Mouse (Mus musculus): Measurements from ENCODE around the gene Mst1r. TPM values are rescaled to one million over a fixed set of nuclear protein-coding genes. Genes with fewer than 3 reads are reported as not detected.

The Mst1r gene
- 1 to 10 TPM; 2.2 to 3.6 TPM for total RNA-seq (2021)

- DNase-seq, result no peak
- intact Hi-C loops (cut with DNase I), result no loop called here
Observed at GRCm38 (mm10) chr9:107906252-107906966, at the start of gene Mst1r. Gene Mst1r (plus strand): TSS chr9:107906873.

DNA sequence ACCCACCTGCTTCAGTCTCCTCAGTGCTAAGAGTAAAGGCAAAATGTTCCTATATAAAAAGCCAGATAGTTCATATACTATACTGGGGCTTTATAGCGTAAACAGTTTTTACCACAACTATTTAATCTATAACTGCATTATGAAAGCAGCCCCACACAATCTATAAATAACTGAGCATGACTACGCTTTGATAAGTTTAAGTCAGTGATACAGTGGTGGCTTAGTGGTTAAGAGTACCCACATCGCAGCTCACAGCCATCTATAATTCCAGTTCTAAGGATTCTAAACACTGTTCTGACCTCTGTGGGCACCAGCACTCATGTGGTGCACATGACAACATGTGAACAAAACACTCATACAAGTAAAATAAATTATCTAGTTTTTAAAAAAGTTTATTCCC, 48.3 kb upstream of the Mst1r start:
- intact Hi-C loops (cut with DNase I), result no loop called here
- DNase-seq, result no peak

GRCm38 (mm10) chr9:107864493-107864892, 42.2 kb upstream of the Mst1r start:
- intact Hi-C loops (cut with DNase I), result no loop called here
- DNase-seq, result no peak

- DNase-seq, result no peak
- intact Hi-C loops (cut with DNase I), result no loop called here
Observed at GRCm38 (mm10) chr9:107866081-107866480, 40.6 kb upstream of the Mst1r start.

GRCm38 (mm10) chr9:107872350-107873098, 34.1 kb upstream of the Mst1r start:
- intact Hi-C loops (cut with DNase I), result no loop called here
- DNase-seq, result peak; percentile 96

DNA sequence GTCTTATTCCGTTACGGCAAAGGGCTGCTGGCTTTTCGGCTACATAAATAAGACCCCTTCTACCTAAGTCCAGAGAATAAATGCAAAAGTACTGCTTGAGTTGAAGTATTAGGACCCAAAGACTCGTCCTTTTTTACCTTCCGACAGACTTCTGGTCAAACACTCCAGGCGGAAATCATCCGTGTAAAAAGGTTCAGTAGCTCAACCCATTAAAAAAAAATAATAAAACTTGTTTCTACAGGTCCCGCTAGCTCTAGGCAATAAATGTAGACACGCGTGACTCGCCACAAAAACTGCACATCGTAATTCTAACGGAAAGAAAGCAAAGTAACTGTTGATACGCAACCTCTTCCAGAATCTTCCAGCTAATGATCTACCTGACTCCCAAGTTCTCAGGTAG, 33.5 kb upstream of the Mst1r start, which contains the start of gene Rbm6:
TSS of gene Rbm6 (minus strand) at position 101 of the 400 bp plus-strand sequence.
- no peak for DNase-seq
- intact Hi-C loops (cut with DNase I), result no loop called here

DNA sequence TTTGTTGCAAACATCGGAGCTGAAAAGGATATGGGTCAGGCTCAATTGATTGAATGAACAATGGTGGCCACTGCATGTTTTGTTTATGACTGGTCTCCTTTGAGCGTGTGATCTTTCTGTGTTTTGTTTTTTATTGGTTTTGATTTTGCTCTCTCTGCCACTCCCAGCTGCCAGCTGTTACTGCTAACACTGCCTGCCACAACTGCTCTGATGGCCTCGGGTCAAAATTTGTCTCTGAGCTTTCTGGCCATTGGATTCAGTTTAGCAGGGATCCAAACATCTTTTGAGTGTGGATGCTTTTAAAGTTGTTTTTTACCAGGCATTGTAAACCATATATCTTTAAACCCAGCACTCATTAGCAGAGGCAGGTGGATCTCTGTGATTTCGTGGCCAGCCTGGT, 26.3 kb upstream of the Mst1r start:
- intact Hi-C loops (cut with DNase I), result no loop called here
- no peak for DNase-seq

- peak; percentile 79 for DNase-seq
- intact Hi-C loops (cut with DNase I), result no loop called here
Observed at GRCm38 (mm10) chr9:107887804-107888266, 18.8 kb upstream of the Mst1r start, which contains the start of gene Mon1a. Gene Mon1a (plus strand): TSS chr9:107888151.

DNA sequence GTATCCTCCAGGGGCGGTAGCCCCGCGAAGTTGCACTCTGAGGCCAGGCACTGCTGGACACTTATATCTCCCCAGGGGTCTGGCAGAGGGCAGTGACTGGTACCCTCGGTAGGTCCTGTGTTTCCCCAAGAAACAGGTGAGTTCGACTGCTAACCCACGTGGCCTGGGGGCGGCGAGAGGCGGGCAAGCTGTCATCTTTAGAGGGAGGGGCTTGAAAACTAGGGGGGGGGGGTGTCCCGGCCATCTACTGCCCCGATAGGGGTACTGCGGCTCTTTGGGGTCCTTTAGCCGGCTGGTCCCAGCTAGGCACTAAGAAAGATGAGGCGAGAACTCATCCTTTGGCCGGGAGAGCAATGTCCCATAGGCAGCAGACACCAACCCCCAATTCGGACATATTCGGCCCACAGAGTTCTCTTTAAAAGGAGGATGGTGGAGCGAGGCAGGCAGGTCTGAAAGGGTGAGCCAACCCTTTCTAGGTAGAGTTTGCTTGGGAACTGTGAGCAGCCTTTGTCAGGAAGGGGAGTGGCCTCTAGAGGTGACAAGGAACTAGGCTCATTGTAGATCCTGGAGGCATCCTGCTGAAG, 18.3 kb upstream of the Mst1r start:
- intact Hi-C loops (cut with DNase I), result no loop called here
- DNase-seq, result peak; percentile 71

- no peak for DNase-seq
- intact Hi-C loops (cut with DNase I), result no loop called here
Observed at GRCm38 (mm10) chr9:107890260-107890659, 16.4 kb upstream of the Mst1r start.

- intact Hi-C loops (cut with DNase I), result no loop called here
- no peak for DNase-seq
Observed at GRCm38 (mm10) chr9:107891023-107891422, 15.7 kb upstream of the Mst1r start.

- intact Hi-C loops (cut with DNase I), result no loop called here
- no peak for DNase-seq
Observed at GRCm38 (mm10) chr9:107898563-107898962, 8.1 kb upstream of the Mst1r start.

- intact Hi-C loops (cut with DNase I), result loop anchor here (5.0 kb wide), 4 partner anchors 62 to 167 kb away; partner anchors contain the start of genes Gmppb and Inka1
- DNase-seq, result no peak
Observed at GRCm38 (mm10) chr9:107899855-107900254, 6.8 kb upstream of the Mst1r start.

DNA sequence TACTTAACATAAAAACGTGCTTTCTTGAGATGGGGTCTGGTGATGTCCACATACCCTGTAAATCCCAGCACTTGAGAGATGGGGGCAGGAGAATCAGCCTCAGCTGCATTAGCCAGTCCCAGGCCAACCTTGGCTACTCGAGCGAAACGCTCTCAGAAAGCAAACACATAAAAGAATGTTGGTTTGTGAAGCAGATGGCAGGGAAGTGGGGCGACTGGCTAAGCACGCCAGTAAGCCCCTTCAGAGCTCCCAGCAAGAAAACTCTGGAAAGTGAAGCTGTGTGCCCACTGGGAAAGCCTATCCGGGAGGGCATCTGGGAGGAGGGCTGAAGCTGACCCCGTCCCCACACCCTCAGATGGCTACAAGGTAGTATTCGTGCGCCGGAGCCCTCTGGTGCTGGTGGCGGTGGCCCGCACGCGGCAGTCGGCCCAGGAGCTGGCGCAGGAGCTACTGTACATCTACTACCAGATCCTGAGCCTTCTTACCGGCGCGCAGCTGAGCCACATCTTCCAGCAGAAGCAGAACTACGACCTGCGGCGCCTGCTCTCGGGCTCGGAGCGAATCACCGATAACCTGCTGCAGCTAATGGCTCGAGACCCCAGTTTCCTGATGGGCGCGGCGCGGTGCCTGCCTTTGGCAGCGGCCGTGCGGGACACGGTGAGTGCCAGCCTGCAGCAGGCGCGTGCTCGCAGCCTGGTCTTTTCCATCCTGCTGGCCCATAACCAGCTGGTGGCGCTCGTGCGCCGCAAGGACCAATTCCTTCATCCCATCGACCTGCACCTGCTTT, 5.6 kb upstream of the Mst1r start:
- DNase-seq, result peak; percentile 89
- intact Hi-C loops (cut with DNase I), result loop anchor here (5.0 kb wide), 4 partner anchors 61 to 166 kb away; partner anchors contain the start of genes Gmppb and Inka1

DNA sequence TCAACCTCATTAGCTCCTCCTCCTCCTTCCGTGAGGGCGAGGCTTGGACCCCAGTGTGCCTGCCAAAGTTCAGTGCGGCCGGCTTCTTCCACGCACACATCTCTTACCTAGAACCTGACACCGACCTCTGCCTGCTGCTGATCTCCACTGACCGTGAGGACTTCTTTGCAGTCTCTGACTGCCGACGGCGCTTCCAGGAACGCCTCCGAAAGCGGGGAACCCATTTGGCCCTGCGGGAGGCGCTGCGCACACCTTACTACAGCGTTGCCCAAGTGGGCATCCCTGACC, 5.1 kb upstream of the Mst1r start:
- intact Hi-C loops (cut with DNase I), result loop anchor here (5.0 kb wide), 4 partner anchors 61 to 166 kb away; partner anchors contain the start of genes Gmppb and Inka1
- DNase-seq, result no peak

GRCm38 (mm10) chr9:107904726-107905125, 1.9 kb upstream of the Mst1r start:
- DNase-seq, result peak; percentile 90
- intact Hi-C loops (cut with DNase I), result loop anchor here (5.0 kb wide), 4 partner anchors 58 to 163 kb away; partner anchors contain the start of genes Gmppb and Inka1

DNA sequence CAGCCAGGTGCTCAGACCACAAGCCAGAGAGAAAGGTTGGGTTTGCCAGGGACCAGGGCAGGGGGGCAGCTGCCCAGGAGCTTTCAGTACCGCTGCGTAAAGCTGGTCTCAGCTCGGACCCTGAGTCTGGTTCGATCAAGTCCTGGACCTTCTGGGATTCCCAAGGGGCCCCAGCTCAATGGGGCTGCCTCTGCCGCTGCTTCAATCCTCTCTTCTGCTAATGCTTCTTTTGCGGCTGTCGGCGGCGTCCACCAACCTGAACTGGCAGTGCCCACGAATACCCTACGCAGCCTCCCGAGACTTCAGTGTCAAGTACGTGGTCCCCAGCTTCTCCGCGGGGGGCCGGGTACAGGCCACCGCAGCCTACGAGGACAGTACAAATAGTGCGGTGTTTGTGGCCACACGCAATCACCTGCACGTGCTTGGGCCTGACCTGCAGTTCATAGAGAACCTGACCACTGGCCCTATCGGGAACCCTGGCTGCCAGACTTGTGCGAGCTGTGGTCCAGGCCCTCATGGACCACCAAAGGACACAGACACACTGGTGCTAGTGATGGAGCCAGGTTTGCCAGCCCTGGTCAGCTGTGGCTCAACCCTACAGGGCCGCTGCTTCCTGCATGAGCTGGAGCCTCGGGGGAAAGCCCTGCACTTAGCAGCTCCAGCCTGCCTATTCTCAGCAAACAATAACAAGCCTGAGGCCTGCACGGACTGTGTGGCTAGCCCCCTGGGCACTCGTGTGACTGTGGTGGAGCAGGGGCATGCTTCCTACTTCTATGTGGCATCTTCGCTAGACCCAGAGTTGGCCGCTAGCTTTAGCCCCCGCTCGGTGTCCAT, 511 bp downstream of the Mst1r start:
- intact Hi-C loops (cut with DNase I), result no loop called here

GRCm38 (mm10) chr9:107907801-107908120, 1.1 kb downstream of the Mst1r start:
- intact Hi-C loops (cut with DNase I), result no loop called here
- DNase-seq, result no peak

More for the DNA sequence above, 511 bp downstream of the Mst1r start:
- no peak for DNase-seq

- intact Hi-C loops (cut with DNase I), result no loop called here
- no peak for DNase-seq
Observed at GRCm38 (mm10) chr9:107908410-107909158, 1.9 kb downstream of the Mst1r start.
